Mouse (Mus musculus): ENCODE measurements around the gene Ccdc62. TPM values are rescaled to one million over a fixed set of nuclear protein-coding genes. Genes with fewer than 3 reads are reported as not detected.

The Ccdc62 gene
- polyA plus RNA-seq, 2 experiments = 6.6 to 9.2 TPM

DNA sequence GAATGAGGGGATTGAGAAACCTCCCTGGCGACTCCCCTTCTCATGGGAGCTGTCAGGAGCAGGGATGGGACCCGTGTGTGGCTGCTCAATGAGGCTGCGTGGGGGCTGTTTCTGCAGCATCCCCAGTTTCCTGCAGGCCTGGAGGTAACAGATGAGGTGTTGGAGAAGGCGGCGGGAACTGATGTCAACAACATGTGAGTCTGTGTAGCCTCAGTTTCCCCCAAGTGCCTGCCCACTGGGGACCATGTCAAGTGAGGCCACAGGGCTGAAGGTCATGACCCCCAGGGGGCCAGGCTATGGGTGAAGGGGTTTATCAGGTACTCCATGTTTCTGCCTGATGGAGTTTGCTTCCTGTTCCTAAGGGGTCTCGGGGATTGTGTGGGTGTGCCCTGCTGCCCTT, 60.8 kb downstream of the Ccdc62 start:
- WGBS = 76% methylated on average over 6 of the region's 6 CpGs

DNA sequence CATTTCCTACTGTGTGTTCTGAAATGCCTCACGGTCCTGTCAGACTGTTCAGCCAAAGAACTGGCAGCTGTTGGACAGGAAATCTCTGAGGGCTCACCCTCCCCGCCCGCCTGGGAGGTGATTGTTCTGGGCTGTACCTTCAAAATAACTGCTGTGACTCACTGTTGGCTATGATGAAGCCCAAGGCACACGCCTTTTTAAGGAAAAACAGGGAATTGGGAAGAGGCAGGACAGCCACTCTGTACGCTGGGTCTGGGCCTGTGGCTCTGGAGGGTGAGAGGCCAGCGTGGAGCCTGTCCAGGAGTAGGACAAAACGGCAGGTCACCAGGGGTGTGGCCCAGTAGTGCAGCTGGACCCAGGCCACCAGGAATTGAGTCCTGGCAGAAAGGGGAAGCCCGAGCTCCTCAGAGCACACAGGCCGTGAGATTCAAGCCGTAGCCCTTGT, 61.7 kb downstream of the Ccdc62 start:
- ATAC-seq (ENCODE audit: low FRiP score, low read depth) = no peak
- no peak for DNase-seq (ENCODE audit: low spot score)
- 76% methylated on average over 10 of the region's 10 CpGs for WGBS
- Histone ChIP-seq H3K4me3 (replicated peaks; ENCODE audit: low read length) (no peak overlapping the region), H3K4me2 (replicated peaks; ENCODE audit: low read depth, low read length, severe bottlenecking) (no peak overlapping the region), H3K27ac (replicated peaks; ENCODE audit: low read depth, low read length) (no peak overlapping the region), H3K27me3 (ENCODE audit: control insufficient read depth, insufficient read depth, low read length) (no peaks in the 10 kb centered on the region), H3K9ac (ENCODE audit: low read depth, low read length, severe bottlenecking) (no peak overlapping the region), H3K36me3 (ENCODE audit: control insufficient read depth, insufficient read depth, low read length) (no peaks in the 10 kb centered on the region), H3K4me1 (ENCODE audit: control insufficient read depth, insufficient read depth, low read length) (peaks cover 1% of the 10 kb centered on the region; the same call in 1 of the 2 replicates), H3K9me3 (ENCODE audit: control insufficient read depth, low read length) (no peaks in the 10 kb centered on the region)
- no peak for TF ChIP-seq POLR2A (IDR thresholded peaks at IDR 0.05; ENCODE audit: borderline replicate concordance, extremely low read depth, insufficient read depth, insufficient read length)

More for the DNA sequence above, 60.8 kb downstream of the Ccdc62 start:
- no peak overlapping the region for H3K27ac ChIP-seq (replicated peaks; ENCODE audit: low read depth, low read length)
- ATAC-seq (ENCODE audit: low FRiP score, low read depth) (no peak), DNase-seq (ENCODE audit: low spot score) (no peak)
- no peaks in the 10 kb centered on the region for H3K9me3 ChIP-seq (ENCODE audit: control insufficient read depth, low read length)
- H3K4me3 ChIP-seq (replicated peaks; ENCODE audit: low read length) = no peak overlapping the region
- no peak overlapping the region for H3K4me2 ChIP-seq (replicated peaks; ENCODE audit: low read depth, low read length, severe bottlenecking)
- no peak for TF ChIP-seq POLR2A (IDR thresholded peaks at IDR 0.05; ENCODE audit: borderline replicate concordance, extremely low read depth, insufficient read depth, insufficient read length)
- peaks cover 7% of the 10 kb centered on the region; the same call in 1 of the 2 replicates for H3K4me1 ChIP-seq (ENCODE audit: control insufficient read depth, insufficient read depth, low read length)
- no peaks in the 10 kb centered on the region for H3K27me3 ChIP-seq (ENCODE audit: control insufficient read depth, insufficient read depth, low read length)
- no peaks in the 10 kb centered on the region for H3K36me3 ChIP-seq (ENCODE audit: control insufficient read depth, insufficient read depth, low read length)
- no peak overlapping the region for H3K9ac ChIP-seq (ENCODE audit: low read depth, low read length, severe bottlenecking)

DNA sequence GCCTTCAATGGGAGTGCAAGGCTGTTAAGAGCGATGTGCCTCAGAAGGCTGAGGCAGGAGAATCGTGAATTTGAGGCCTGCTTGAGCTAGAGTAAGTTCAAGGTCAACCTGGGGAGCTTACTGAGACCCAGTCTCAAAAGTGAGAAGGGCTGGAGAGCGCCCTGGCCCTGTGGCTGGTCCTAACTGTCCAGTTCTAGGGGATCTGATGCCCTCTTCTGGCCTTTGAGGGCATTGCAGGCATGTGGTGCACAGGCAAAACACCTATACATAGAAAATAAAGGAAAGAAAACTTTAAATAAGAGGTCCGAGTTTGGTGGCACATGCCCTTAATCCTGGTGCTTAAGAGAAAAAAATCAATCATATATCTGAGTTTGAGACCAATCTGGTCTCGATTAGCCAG, 62.3 kb downstream of the Ccdc62 start:
- no peak overlapping the region for H3K9ac ChIP-seq (ENCODE audit: low read depth, low read length, severe bottlenecking)
- WGBS = 30% methylated on average over 5 of the region's 5 CpGs
- H3K27me3 ChIP-seq (ENCODE audit: control insufficient read depth, insufficient read depth, low read length) = no peaks in the 10 kb centered on the region
- H3K4me3 ChIP-seq (replicated peaks; ENCODE audit: low read length) = no peak overlapping the region
- no peak overlapping the region for H3K27ac ChIP-seq (replicated peaks; ENCODE audit: low read depth, low read length)
- H3K4me2 ChIP-seq (replicated peaks; ENCODE audit: low read depth, low read length, severe bottlenecking) = no peak overlapping the region
- H3K36me3 ChIP-seq (ENCODE audit: control insufficient read depth, insufficient read depth, low read length) = 0 out of 2 replicates have a peak, but pooled peaks cover 6% of the 10 kb centered on the region
- no peak for TF ChIP-seq POLR2A (IDR thresholded peaks at IDR 0.05; ENCODE audit: borderline replicate concordance, extremely low read depth, insufficient read depth, insufficient read length)
- H3K4me1 ChIP-seq (ENCODE audit: control insufficient read depth, insufficient read depth, low read length) = no peaks in the 10 kb centered on the region
- ATAC-seq (ENCODE audit: low FRiP score, low read depth) (no peak), DNase-seq (ENCODE audit: low spot score) (peak; percentile 72)
- H3K9me3 ChIP-seq (ENCODE audit: control insufficient read depth, low read length) = no peaks in the 10 kb centered on the region

DNA sequence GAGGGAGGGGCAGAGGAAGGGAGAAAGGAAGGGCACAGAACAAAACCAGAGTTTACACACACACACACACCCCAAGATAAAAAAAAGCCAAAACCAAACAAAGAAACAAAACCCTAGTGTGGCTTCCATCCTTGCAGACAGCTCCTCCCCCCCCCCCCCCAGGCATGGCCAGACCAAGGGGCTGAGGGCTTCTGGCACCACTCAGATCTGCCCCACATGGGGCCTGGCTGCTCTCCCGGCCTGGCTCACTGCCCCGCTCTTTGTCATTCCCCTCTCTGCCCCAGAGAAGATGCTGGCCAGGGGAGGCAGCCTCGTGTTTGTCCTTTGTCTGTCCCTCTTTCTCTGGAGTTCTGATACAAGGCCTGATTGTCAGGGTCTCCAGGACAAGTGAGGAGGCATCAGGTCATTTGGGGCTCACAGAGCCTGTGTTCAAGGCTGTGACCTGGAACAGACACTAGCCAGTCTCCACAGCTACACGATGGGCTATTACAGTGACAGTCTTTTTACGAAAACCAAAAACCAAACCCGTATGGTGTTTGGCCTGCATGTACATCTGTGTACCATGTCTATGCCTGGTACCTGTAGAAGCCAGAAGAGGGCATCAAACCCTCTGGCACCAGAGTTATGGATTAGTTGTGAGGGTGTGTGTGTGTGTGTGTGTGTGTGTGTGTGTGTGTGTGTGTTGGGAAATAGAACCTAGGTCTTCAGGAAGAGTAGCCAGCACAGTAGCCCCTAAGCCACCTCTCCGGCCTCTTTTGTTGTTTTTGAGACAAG, 63.0 kb downstream of the Ccdc62 start:
- H3K9me3 ChIP-seq (ENCODE audit: control insufficient read depth, low read length) = no peaks in the 10 kb centered on the region
- 72% methylated on average over 7 of the region's 7 CpGs for WGBS
- no peak overlapping the region for H3K4me3 ChIP-seq (replicated peaks; ENCODE audit: low read length)
- no peaks in the 10 kb centered on the region for H3K4me1 ChIP-seq (ENCODE audit: control insufficient read depth, insufficient read depth, low read length)
- ATAC-seq (ENCODE audit: low FRiP score, low read depth) (no peak; the same call in 1 of the 2 replicates), DNase-seq (ENCODE audit: low spot score) (no peak)
- no peak overlapping the region for H3K9ac ChIP-seq (ENCODE audit: low read depth, low read length, severe bottlenecking)
- H3K27me3 ChIP-seq (ENCODE audit: control insufficient read depth, insufficient read depth, low read length) = no peaks in the 10 kb centered on the region
- H3K4me2 ChIP-seq (replicated peaks; ENCODE audit: low read depth, low read length, severe bottlenecking) = no peak overlapping the region
- H3K27ac ChIP-seq (replicated peaks; ENCODE audit: low read depth, low read length) = no peak overlapping the region
- TF ChIP-seq POLR2A (IDR thresholded peaks at IDR 0.05; ENCODE audit: borderline replicate concordance, extremely low read depth, insufficient read depth, insufficient read length) = no peak
- H3K36me3 ChIP-seq (ENCODE audit: control insufficient read depth, insufficient read depth, low read length) = peaks cover 6% of the 10 kb centered on the region; the same call in 1 of the 2 replicates

DNA sequence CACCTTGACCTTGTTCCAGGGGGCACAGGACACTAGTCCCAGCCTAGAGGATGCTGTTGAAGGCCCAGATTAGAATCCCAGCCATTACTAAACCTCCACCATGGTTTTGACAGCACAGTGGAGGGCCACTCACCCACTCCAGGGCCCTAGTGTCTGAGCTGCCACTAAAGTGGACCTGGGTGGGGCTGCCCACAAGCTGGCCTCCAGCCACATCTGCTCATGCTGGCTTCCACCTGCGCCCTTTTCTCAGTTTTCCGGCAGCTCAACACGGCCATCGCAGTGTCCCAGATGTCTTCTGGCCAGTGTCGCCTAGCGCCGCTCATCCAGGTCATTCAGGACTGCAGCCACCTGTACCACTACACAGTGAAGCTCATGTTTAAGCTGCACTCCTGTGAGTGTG, 64.0 kb downstream of the Ccdc62 start:
- Histone ChIP-seq H3K9ac (ENCODE audit: low read depth, low read length, severe bottlenecking) (no peak overlapping the region), H3K27ac (replicated peaks; ENCODE audit: low read depth, low read length) (no peak overlapping the region), H3K4me1 (ENCODE audit: control insufficient read depth, insufficient read depth, low read length) (no peaks in the 10 kb centered on the region), H3K4me3 (replicated peaks; ENCODE audit: low read length) (no peak overlapping the region), H3K9me3 (ENCODE audit: control insufficient read depth, low read length) (no peaks in the 10 kb centered on the region), H3K27me3 (ENCODE audit: control insufficient read depth, insufficient read depth, low read length) (no peaks in the 10 kb centered on the region), H3K36me3 (ENCODE audit: control insufficient read depth, insufficient read depth, low read length) (peaks cover 6% of the 10 kb centered on the region), H3K4me2 (replicated peaks; ENCODE audit: low read depth, low read length, severe bottlenecking) (no peak overlapping the region)
- no peak for ATAC-seq (ENCODE audit: low FRiP score, low read depth)
- 93% methylated on average over 7 of the region's 7 CpGs for WGBS
- no peak for DNase-seq (ENCODE audit: low spot score)
- no peak for TF ChIP-seq POLR2A (IDR thresholded peaks at IDR 0.05; ENCODE audit: borderline replicate concordance, extremely low read depth, insufficient read depth, insufficient read length)
